Mouse (Mus musculus) hindbrain, embryonic 14.5 days (tissue): ENCODE results near the gene Klf3. TPM values are rescaled to one million over a fixed set of nuclear protein-coding genes. Genes with fewer than 3 reads are reported as not detected.
"Not testable (repeated sequence)": the region's sequence is repeated elsewhere in the genome, so short reads cannot be mapped to it uniquely, and the experiment has no call there.

Experiments used
- ATAC-seq: fragments of 200-750 bp; cut with Nextera tagmentation; 2 replicates; pipeline ENCODE4 v1.8.0; 2017; ENCODE audit warnings: moderate number of reproducible peaks, mild to moderate bottlenecking, moderate TSS enrichment, moderate library complexity; ENCODE audit not compliant: low FRiP score
- DNase-seq: peaks from one replicate; pipeline ENCODE4 v3.0.0-alpha.2; 2015; ENCODE audit warnings: low spot score
- H3K27ac ChIP-seq: fragments of 300-500 bp; sonication (generic); 2 replicates; pipeline ENCODE4 v1.5.1; 2014; ENCODE audit warnings: mild to moderate bottlenecking, moderate library complexity
- H3K27me3 ChIP-seq: fragments of 300-500 bp; sonication (generic); 2 replicates; pipeline ENCODE4 v1.6.1; 2014; ENCODE audit warnings: mild to moderate bottlenecking, low read length, mixed read lengths; ENCODE audit not compliant: control insufficient read depth, insufficient read depth
- H3K36me3 ChIP-seq: fragments of 300-500 bp; sonication (generic); replicated peaks from 2 replicates; pipeline ENCODE4 v1.6.1; 2014; ENCODE audit not compliant: control insufficient read depth, insufficient read depth
- H3K4me1 ChIP-seq: fragments of 300-500 bp; sonication (generic); replicated peaks from 2 replicates; pipeline ENCODE4 v1.6.1; 2014; ENCODE audit warnings: antibody characterized with exemption, low read length, mixed read lengths; ENCODE audit not compliant: control insufficient read depth, insufficient read depth
- H3K4me2 ChIP-seq: fragments of 300-500 bp; sonication (generic); replicated peaks from 2 replicates; pipeline ENCODE4 v1.6.1; 2014; ENCODE audit warnings: mild to moderate bottlenecking, moderate library complexity
- H3K4me3 ChIP-seq: fragments of 300-500 bp; sonication (generic); replicated peaks from 2 replicates; pipeline ENCODE4 v1.5.1; 2014; ENCODE audit warnings: mild to moderate bottlenecking, low read length
- H3K9ac ChIP-seq: fragments of 300-500 bp; sonication (generic); 2 replicates; pipeline ENCODE4 v1.6.1; 2014
- H3K9me3 ChIP-seq: fragments of 300-500 bp; sonication (generic); 2 replicates; pipeline ENCODE4 v1.6.1; 2016; ENCODE audit warnings: low read length; ENCODE audit not compliant: control insufficient read depth
- WGBS: fragments of 180-500 bp; shearing (Covaris S2); extraction: QIAGEN DNeasy Blood & Tissue Kit; methylation state at CpG from one replicate; pipeline ENCODE4 v1.1.7; 2014; 5-methylcytosine and 5-hydroxymethylcytosine counted together
- polyA plus RNA-seq: library from polyadenylated mRNA; unstranded; fragments of >200 nt; fragmentation: Nextera tagmentation; extraction: Ambion mirVana; gene quantifications from 2 replicates; pipeline ENCODE4 v1.2.1, GENCODE M21; 2014

Gene Klf3
- polyA plus RNA-seq, 1 experiment from 2014 or later, result 24.3 TPM

GRCm38 (mm10) chr5:64878027-64878425, 74.8 kb downstream of the Klf3 start:
- Histone ChIP-seq H3K36me3 (no peaks in the 10 kb centered on the region), H3K9ac (no peak overlapping the region), H3K27ac (peak overlapping the region; percentile 2; the same call in 1 of the 2 replicates), H3K9me3 (no peaks in the 10 kb centered on the region), H3K4me2 (no peak overlapping the region), H3K4me3 (no peak overlapping the region), H3K27me3 (no peaks in the 10 kb centered on the region), H3K4me1 (peaks cover 18% of the 10 kb centered on the region; the same call in 1 of the 2 replicates)
- DNase-seq (peak; percentile 58), ATAC-seq (peak; percentile 91)
- WGBS, result 12% methylated on average over 4 of the region's 4 CpGs

- ATAC-seq (no peak), DNase-seq (no peak)
- Histone ChIP-seq H3K4me2 (no peak overlapping the region), H3K4me3 (no peak overlapping the region), H3K36me3 (no peaks in the 10 kb centered on the region), H3K9me3 (no peaks in the 10 kb centered on the region), H3K27me3 (no peaks in the 10 kb centered on the region), H3K9ac (no peak overlapping the region), H3K4me1 (peaks cover 18% of the 10 kb centered on the region; the same call in 1 of the 2 replicates), H3K27ac (peak overlapping the region; percentile 2; the same call in 1 of the 2 replicates)
- WGBS, result 75% methylated on average over 2 of the region's 2 CpGs
Measured at GRCm38 (mm10) chr5:64878526-64878925, 75.3 kb downstream of the Klf3 start.

- ATAC-seq, result no peak
- Histone ChIP-seq H3K9ac (no peak overlapping the region), H3K4me3 (no peak overlapping the region), H3K27me3 (no peaks in the 10 kb centered on the region), H3K36me3 (no peaks in the 10 kb centered on the region), H3K4me1 (peaks cover 18% of the 10 kb centered on the region; the same call in 1 of the 2 replicates), H3K4me2 (no peak overlapping the region), H3K9me3 (no peaks in the 10 kb centered on the region), H3K27ac (no peak overlapping the region)
- 49% methylated on average over 3 of the region's 3 CpGs for WGBS
- no peak for DNase-seq
Measured at GRCm38 (mm10) chr5:64879241-64879640, 76.1 kb downstream of the Klf3 start.

GRCm38 (mm10) chr5:64881559-64881958, 78.4 kb downstream of the Klf3 start:
- H3K4me3 ChIP-seq, H3K27ac ChIP-seq, H3K9ac ChIP-seq, DNase-seq, ATAC-seq, H3K4me2 ChIP-seq, H3K27me3 ChIP-seq, H3K36me3 ChIP-seq, H3K9me3 ChIP-seq: not testable (repeated sequence)
- WGBS, result 97% methylated on average over 7 of the region's 10 CpGs
- H3K4me1 ChIP-seq, result 0 out of 2 replicates have a peak, but pooled peaks cover 17% of the 10 kb centered on the region

- not testable (repeated sequence) for H3K4me2 ChIP-seq, H3K27me3 ChIP-seq, DNase-seq, H3K4me3 ChIP-seq, H3K36me3 ChIP-seq, ATAC-seq, H3K9me3 ChIP-seq, H3K27ac ChIP-seq, H3K9ac ChIP-seq
- H3K4me1 ChIP-seq, result 0 out of 2 replicates have a peak, but pooled peaks cover 12% of the 10 kb centered on the region
- WGBS, result 81% methylated on average over 7 of the region's 11 CpGs
Measured at GRCm38 (mm10) chr5:64881976-64882375, 78.8 kb downstream of the Klf3 start.

Other genes starting within 250 kb of the Klf3 start
- gene Tlr1, start 130.2 kb downstream of the Klf3 start, polyA plus RNA-seq, result 0.46 and 0.61 TPM in 2 replicates
- 0.18 and 0.55 TPM in 2 replicates for gene Tlr6, start 156.7 kb downstream of the Klf3 start, polyA plus RNA-seq
- gene Fam114a1, start 166.7 kb downstream of the Klf3 start, polyA plus RNA-seq, result 7.1 and 10.3 TPM in 2 replicates